Mouse (Mus musculus): Measurements from ENCODE around the gene Prmt6.

Gene Prmt6

DNA sequence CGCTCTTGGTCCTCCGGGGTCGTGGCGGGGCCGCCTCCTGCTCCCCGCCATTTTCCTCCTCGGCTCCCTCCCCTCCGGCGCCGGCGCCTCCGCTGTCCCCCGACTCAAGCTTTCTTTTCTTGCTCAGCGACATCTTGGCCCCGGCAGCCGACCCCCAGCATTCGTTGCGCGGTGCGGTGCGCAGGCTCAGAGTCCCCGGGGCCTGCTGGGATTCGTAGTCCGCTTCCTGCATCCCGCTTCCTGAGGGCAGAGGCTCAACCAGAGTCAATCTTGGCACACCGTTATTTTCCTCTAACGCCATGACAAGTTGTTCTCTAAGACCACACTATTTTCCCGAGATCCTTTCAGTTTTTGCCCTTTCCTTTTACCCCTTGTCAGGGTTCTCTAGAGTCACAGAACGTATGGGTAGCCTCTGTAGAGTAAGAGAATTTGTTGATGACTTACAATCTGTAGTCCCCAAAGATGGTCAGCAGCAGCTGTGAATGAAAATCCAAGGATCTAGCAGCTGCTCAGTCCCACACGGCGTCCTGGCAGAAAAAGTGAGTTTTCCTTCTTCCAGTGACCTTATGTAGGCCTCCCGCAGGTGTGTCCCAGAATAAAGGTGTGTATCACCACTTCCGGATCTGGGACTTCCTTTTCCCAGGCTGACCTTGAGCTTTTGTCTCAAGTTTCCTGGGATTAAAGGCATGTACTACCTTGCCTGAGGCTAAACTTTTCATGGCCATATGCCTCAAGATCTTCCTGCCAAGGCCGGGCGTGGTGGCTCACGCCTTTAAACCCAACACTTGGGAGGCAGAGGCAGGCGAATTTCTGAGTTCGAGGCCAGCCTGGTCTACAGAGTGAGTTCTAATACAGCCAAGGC is at the start of gene Prmt6:
Prmt6 (minus strand) TSS at position 160 of the 862 bp plus-strand sequence.
- peak; percentile 79 for DNase-seq (ENCODE audit: extremely low read depth, low read depth)

DNA sequence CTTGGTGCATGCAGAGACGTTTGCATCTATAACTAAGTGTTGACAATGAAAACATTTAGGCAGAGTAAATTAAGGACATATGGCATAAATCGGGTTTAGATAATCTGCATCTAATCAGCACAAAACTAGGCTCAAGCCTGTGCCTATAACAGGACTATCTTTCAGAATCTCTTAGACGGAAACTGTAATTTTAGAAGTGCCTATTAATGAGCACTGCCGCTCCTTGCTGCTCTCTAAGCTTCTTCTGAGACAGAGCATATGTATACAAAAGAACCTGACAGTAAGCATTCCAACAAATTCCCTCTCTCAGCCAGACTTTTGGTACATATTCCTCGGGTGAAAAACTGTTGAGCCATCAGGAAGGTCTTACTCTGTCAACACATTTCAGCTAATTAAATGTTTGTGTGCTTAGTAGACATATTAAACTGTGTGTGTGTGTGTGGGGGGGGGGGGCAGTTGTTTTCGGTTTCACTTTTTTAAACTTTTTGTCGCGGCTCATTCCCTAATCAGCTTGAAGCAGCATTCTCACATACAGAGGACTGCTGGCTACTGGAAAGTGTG is 39.8 kb upstream of the Prmt6 start:
- no peak for DNase-seq (ENCODE audit: extremely low read depth, low read depth)

DNA sequence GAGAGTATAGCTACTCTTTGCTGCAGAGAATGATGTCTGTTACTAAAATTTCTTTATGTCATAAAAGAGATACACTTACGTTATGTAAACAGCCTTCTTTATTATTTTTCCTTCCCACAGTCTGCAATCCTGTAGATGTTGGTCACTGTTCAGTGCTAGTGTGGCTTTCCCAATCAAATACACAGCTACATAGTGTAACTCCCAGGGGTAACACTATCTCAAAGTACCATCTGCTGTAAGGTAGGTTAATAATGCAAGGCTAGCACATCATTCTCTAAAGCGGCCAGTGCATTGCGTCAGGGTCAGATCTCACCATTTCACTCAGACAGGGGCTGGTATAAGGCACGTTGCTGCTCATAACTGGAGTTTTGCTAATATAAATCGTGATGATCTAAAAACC is 31.9 kb upstream of the Prmt6 start:
- no peak for DNase-seq (ENCODE audit: extremely low read depth, low read depth)

DNA sequence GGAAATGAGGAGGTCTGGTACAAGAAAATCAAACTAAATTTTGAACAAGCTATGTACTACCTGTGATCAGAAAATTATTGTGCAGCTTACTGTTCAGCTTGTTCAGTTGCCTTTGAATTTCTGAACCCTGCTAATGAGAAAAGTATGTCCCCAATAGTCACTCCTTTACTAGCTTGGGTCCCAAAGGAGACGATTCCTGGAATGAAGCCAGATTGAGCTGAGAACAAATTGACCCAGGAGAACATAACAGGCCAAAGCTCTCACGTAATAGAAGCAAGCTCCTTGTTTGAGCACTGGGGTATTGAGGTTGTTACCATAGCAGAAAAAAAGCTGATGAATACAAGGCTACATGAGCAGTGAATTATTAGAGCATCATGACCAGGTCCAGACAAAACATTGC is 17.0 kb upstream of the Prmt6 start:
- DNase-seq (ENCODE audit: extremely low read depth, low read depth) = no peak

DNA sequence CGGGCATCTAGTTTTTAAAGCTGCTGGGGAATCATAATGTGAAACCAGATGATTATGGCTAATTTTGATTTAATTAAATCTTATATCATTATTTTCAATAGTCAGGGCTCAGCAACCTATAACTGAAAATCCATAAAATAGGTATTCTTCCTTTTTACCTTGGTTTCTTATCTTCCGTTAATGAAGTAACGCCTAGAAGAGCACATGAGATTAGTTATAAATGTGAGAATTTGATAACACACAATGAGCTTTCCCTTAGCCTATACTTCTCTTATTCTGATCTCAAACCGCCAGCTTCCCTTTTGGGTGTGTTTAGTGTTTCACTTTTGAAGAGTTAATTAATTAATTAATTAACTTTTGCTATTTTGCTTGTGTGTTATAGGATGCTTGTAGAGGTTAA is 2.3 kb upstream of the Prmt6 start:
- DNase-seq (ENCODE audit: extremely low read depth, low read depth) = peak; percentile 26

DNA sequence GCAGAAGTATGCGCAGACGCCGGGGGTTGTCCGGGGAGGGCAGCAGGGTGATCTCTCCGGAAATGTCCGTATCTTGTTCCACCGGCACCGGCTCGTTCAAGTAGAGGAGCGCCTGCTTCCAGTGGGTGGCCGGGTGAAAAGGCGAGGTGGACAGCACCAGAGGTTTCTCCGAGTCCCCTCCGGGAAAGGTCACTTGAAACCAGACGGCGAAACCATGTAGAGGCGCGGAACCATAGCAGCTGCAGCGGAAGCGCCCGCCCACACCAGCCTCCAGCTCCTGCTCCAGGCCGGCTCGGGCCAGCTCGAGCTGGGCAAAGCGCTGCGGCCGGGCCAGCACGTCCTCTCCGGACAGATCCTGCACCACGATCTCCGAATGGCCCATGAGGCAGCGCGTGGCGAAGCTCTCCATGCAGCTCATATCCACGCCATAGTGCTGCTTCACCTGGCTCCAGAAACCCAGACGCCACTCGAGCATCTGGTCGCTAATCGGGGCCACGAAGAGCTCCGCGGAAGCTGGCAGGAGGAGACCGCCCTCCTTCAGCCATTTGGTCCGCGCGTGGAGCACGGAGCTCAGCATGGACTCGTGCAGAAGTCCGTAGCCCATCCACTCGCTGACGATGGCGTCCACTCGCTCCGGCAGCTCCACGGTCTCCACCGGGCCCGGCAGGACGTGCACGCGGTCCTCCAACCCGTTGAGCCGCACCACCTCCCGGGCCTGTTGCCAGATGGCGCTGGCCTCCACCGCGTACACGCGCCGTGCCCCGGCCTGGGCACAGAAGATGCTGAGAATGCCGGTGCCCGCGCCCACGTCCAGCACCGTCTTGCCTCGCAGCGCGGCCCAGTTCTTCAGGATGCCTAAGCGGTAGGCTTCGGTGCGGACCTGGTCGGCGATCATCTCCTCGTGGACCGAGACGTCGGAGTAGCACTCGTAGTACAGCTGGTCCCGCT is 633 bp downstream of the Prmt6 start:
- peak; percentile 40 for DNase-seq (ENCODE audit: extremely low read depth, low read depth)

DNA sequence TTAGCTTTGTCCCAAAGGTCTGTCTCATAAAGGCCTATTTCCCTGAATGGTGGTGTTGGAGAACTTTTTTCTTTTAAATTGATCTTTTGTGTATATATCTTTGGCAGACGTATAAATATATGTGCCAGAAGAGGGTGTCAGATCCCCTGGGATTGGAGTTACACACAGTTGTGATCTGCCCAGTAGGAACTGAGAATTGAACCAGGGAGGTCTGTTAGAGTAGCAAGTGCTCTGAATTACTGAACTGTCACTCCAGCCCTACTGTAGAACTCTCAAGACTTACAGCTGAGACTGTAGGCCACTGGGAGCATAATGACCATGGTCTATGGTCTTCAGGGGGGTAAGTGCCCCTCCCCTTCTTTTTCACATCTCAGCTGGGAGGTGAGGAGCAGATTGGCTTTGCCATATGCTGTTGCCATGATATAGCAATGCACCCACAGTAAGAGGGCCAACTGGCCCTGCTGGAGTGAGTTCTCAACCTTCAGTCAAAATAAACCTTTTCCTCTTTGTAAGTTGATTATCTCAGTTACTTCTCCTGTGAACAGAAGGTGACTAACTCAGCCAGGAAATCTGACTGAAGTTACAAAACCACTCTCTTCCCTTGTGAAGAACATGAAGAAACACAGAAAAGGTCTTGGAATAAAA is 13.9 kb downstream of the Prmt6 start:
- DNase-seq (ENCODE audit: extremely low read depth, low read depth) = no peak

Measured in MEL-GATA-1-ER (cell line).